Mouse (Mus musculus): Measurements from ENCODE around the gene Gm42372.

- no peak for TF ChIP-seq CTCF (IDR thresholded peaks at IDR 0.05; ENCODE audit: extremely low read depth, insufficient read depth, low read length)
- TF ChIP-seq POLR2A (IDR thresholded peaks at IDR 0.05; ENCODE audit: extremely low read depth, insufficient read depth, low read length): no peak
These were observed 9.5 kb downstream of the Gm42372 start, which contains the start of gene Ccdc8 for GRCm38 (mm10) chr7:16992451-16992807.

Data from cortical plate, adult 2 months (tissue).